Mouse (Mus musculus): ENCODE measurements around the gene Zc3h13.

The Zc3h13 gene

GRCm38 (mm10) chr14:75303807-75304206 is 19.6 kb downstream of the Zc3h13 start:
- 0 out of 2 replicates have a peak, but pooled peaks cover 3% of the 10 kb centered on the region for H3K36me3 ChIP-seq (ENCODE audit: insufficient read depth, low read length)
- H3K4me3 ChIP-seq (replicated peaks; ENCODE audit: low read length), result no peak overlapping the region
- no peaks in the 10 kb centered on the region for H3K27me3 ChIP-seq (ENCODE audit: insufficient read depth, low read length)
- TF ChIP-seq CTCF (conservative IDR thresholded peaks at IDR 0.05; ENCODE audit: low read length), result no peak
- no peak for TF ChIP-seq NANOG (IDR thresholded peaks at IDR 0.05; ENCODE audit: borderline replicate concordance, low read length)
- no peak for TF ChIP-seq POU5F1 (IDR thresholded peaks at IDR 0.05; ENCODE audit: borderline replicate concordance, low read length)
- H3K4me1 ChIP-seq (replicated peaks; ENCODE audit: low read depth, low read length), result peaks cover 14% of the 10 kb centered on the region
- H3K9me3 ChIP-seq (ENCODE audit: low read length), result no peaks in the 10 kb centered on the region

GRCm38 (mm10) chr14:75307855-75308254 is 23.7 kb downstream of the Zc3h13 start:
- H3K9me3 ChIP-seq (ENCODE audit: low read length), result no peaks in the 10 kb centered on the region
- peaks cover 14% of the 10 kb centered on the region for H3K4me1 ChIP-seq (replicated peaks; ENCODE audit: low read depth, low read length)
- no peak for TF ChIP-seq POU5F1 (IDR thresholded peaks at IDR 0.05; ENCODE audit: borderline replicate concordance, low read length)
- peaks cover 9% of the 10 kb centered on the region for H3K36me3 ChIP-seq (ENCODE audit: insufficient read depth, low read length)
- no peak overlapping the region for H3K4me3 ChIP-seq (replicated peaks; ENCODE audit: low read length)
- no peaks in the 10 kb centered on the region for H3K27me3 ChIP-seq (ENCODE audit: insufficient read depth, low read length)

DNA sequence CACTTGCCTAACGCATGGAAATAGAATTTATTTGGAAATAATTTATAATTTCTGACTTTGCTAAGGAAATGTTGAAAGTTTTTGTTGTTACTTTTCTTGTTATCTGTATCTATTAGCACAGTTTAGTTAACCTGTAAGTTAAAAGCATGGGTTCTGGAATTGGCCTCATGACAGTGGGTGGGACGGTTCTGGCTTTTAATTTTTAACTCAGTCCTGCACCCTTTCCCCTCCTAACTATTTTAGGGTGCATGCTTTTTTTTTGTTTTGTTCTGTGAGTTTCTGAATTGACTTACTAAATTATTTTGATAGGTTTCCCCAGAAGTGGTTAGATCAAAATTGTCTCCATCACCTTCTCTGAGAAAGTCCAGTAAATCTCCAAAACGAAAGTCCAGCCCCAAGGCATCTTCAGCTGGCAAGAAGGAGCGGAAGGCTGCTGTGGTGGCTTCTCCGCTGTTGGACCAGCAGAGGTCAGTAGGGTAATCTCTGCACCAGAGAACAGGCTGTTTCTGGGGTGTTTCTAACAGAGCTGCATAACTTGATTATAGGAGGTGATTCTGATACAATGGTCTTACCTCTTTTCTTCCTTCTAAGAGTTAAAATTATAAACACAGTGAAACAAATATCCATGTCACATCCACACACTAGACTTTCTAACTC is 25.3 kb downstream of the Zc3h13 start:
- Histone ChIP-seq H3K4me1 (replicated peaks; ENCODE audit: low read depth, low read length) (peaks cover 2% of the 10 kb centered on the region), H3K27me3 (ENCODE audit: insufficient read depth, low read length) (no peaks in the 10 kb centered on the region), H3K4me3 (replicated peaks; ENCODE audit: low read length) (no peak overlapping the region), H3K9me3 (ENCODE audit: low read length) (no peaks in the 10 kb centered on the region), H3K36me3 (ENCODE audit: insufficient read depth, low read length) (peaks cover 10% of the 10 kb centered on the region)
- TF ChIP-seq NANOG (IDR thresholded peaks at IDR 0.05; ENCODE audit: borderline replicate concordance, low read length) (no peak), POU5F1 (IDR thresholded peaks at IDR 0.05; ENCODE audit: borderline replicate concordance, low read length) (no peak), CTCF (conservative IDR thresholded peaks at IDR 0.05; ENCODE audit: low read length) (no peak; the same call in 1 of the 2 replicates)

DNA sequence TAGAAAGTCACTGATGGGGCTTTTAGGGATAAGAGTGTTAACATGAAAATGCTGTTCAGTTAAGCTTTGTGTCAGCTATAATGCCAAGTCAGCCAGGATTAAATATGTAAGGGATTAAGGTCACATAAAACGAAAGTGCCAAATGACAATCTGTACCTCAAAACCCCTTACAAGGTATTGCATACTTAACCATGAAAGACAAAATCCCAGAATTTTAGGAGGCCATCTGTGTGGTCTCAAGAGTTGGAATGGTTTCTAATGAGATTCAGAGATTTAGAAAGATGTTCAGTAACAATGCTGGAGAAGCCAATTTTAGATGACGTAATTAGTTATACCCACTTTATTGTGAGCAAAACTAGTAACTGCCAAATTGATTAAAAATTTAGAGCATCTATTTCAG is 30.3 kb downstream of the Zc3h13 start:
- H3K9me3 ChIP-seq (ENCODE audit: low read length), result no peaks in the 10 kb centered on the region

GRCm38 (mm10) chr14:75318736-75319135 is 34.6 kb downstream of the Zc3h13 start:
- no peak for TF ChIP-seq NANOG (IDR thresholded peaks at IDR 0.05; ENCODE audit: borderline replicate concordance, low read length)
- no peak for TF ChIP-seq POU5F1 (IDR thresholded peaks at IDR 0.05; ENCODE audit: borderline replicate concordance, low read length)
- TF ChIP-seq CTCF (conservative IDR thresholded peaks at IDR 0.05; ENCODE audit: low read length), result no peak
- no peaks in the 10 kb centered on the region for H3K27me3 ChIP-seq (ENCODE audit: insufficient read depth, low read length)
- H3K4me1 ChIP-seq (replicated peaks; ENCODE audit: low read depth, low read length), result 0 out of 2 replicates have a peak, but pooled peaks cover 2% of the 10 kb centered on the region
- H3K4me3 ChIP-seq (replicated peaks; ENCODE audit: low read length), result no peak overlapping the region
- peaks cover 35% of the 10 kb centered on the region for H3K36me3 ChIP-seq (ENCODE audit: insufficient read depth, low read length)
- no peaks in the 10 kb centered on the region for H3K9me3 ChIP-seq (ENCODE audit: low read length)

More for the DNA sequence above, 30.3 kb downstream of the Zc3h13 start:
- Histone ChIP-seq H3K36me3 (ENCODE audit: insufficient read depth, low read length) (peaks cover 14% of the 10 kb centered on the region), H3K4me1 (replicated peaks; ENCODE audit: low read depth, low read length) (0 out of 2 replicates have a peak, but pooled peaks cover 2% of the 10 kb centered on the region), H3K27me3 (ENCODE audit: insufficient read depth, low read length) (no peaks in the 10 kb centered on the region), H3K4me3 (replicated peaks; ENCODE audit: low read length) (no peak overlapping the region)
- no peak for TF ChIP-seq NANOG (IDR thresholded peaks at IDR 0.05; ENCODE audit: borderline replicate concordance, low read length)
- no peak for TF ChIP-seq CTCF (conservative IDR thresholded peaks at IDR 0.05; ENCODE audit: low read length)
- no peak for TF ChIP-seq POU5F1 (IDR thresholded peaks at IDR 0.05; ENCODE audit: borderline replicate concordance, low read length)

- Histone ChIP-seq H3K9me3 (ENCODE audit: low read length) (no peaks in the 10 kb centered on the region), H3K27me3 (ENCODE audit: insufficient read depth, low read length) (no peaks in the 10 kb centered on the region), H3K4me3 (replicated peaks; ENCODE audit: low read length) (no peak overlapping the region), H3K36me3 (ENCODE audit: insufficient read depth, low read length) (peaks cover 42% of the 10 kb centered on the region), H3K4me1 (replicated peaks; ENCODE audit: low read depth, low read length) (0 out of 2 replicates have a peak, but pooled peaks cover 2% of the 10 kb centered on the region)
- no peak for TF ChIP-seq NANOG (IDR thresholded peaks at IDR 0.05; ENCODE audit: borderline replicate concordance, low read length)
- no peak for TF ChIP-seq POU5F1 (IDR thresholded peaks at IDR 0.05; ENCODE audit: borderline replicate concordance, low read length)
- TF ChIP-seq CTCF (conservative IDR thresholded peaks at IDR 0.05; ENCODE audit: low read length), result no peak
Observed at GRCm38 (mm10) chr14:75320269-75320668, 36.1 kb downstream of the Zc3h13 start.

DNA sequence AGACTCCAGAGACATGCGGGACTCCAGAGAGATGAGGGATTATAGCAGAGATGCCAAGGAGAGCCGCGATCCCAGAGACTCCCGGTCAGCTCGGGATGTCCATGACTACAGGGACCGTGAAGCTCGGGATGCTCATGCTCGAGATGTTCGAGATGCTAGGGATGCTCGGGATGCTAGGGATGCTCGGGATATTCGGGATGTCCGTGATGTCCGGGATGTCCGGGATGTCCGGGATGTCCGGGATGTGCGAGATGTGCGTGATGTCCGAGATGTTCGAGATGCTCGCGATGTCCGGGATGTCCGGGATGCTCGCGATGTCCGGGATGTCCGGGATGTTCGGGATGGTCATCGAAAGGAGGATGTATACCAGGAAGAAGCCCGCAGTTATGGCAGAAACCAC is 39.2 kb downstream of the Zc3h13 start:
- 0 out of 2 replicates have a peak, but pooled peaks cover 2% of the 10 kb centered on the region for H3K4me1 ChIP-seq (replicated peaks; ENCODE audit: low read depth, low read length)
- H3K27me3 ChIP-seq (ENCODE audit: insufficient read depth, low read length), result no peaks in the 10 kb centered on the region
- peaks cover 48% of the 10 kb centered on the region for H3K36me3 ChIP-seq (ENCODE audit: insufficient read depth, low read length)
- H3K9me3 ChIP-seq (ENCODE audit: low read length), result no peaks in the 10 kb centered on the region
- TF ChIP-seq CTCF (conservative IDR thresholded peaks at IDR 0.05; ENCODE audit: low read length) (no peak), POU5F1 (IDR thresholded peaks at IDR 0.05; ENCODE audit: borderline replicate concordance, low read length) (no peak), NANOG (IDR thresholded peaks at IDR 0.05; ENCODE audit: borderline replicate concordance, low read length) (no peak)
- H3K4me3 ChIP-seq (replicated peaks; ENCODE audit: low read length), result no peak overlapping the region

GRCm38 (mm10) chr14:75328062-75328461 is 43.9 kb downstream of the Zc3h13 start:
- no peaks in the 10 kb centered on the region for H3K27me3 ChIP-seq (ENCODE audit: insufficient read depth, low read length)
- no peak overlapping the region for H3K4me3 ChIP-seq (replicated peaks; ENCODE audit: low read length)
- no peaks in the 10 kb centered on the region for H3K9me3 ChIP-seq (ENCODE audit: low read length)
- peaks cover 68% of the 10 kb centered on the region for H3K36me3 ChIP-seq (ENCODE audit: insufficient read depth, low read length)
- H3K4me1 ChIP-seq (replicated peaks; ENCODE audit: low read depth, low read length), result 0 out of 2 replicates have a peak, but pooled peaks cover 6% of the 10 kb centered on the region
- TF ChIP-seq CTCF (conservative IDR thresholded peaks at IDR 0.05; ENCODE audit: low read length) (no peak), NANOG (IDR thresholded peaks at IDR 0.05; ENCODE audit: borderline replicate concordance, low read length) (no peak), POU5F1 (IDR thresholded peaks at IDR 0.05; ENCODE audit: borderline replicate concordance, low read length) (no peak)

DNA sequence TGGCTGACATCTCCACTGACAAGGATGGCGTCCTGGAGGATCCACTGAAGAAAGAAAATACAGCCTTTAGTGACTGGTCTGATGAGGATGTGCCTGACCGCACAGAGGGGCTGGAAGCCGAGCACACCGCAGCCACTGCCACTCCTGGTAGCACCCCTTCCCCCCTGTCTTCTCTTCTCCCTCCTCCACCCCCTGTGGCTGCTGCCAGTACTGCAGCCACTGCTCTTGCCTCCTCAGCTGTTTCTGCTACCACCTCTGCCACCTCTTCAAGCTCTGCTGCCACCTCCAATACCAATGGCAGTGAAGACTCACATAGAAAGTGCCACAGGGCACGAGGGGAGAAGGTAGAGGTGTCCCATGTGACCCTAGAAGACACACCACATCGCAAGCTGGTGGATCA is 46.4 kb downstream of the Zc3h13 start:
- TF ChIP-seq NANOG (IDR thresholded peaks at IDR 0.05; ENCODE audit: borderline replicate concordance, low read length), result no peak
- peak; percentile 65 for TF ChIP-seq CTCF (conservative IDR thresholded peaks at IDR 0.05; ENCODE audit: low read length)
- Histone ChIP-seq H3K4me1 (replicated peaks; ENCODE audit: low read depth, low read length) (0 out of 2 replicates have a peak, but pooled peaks cover 6% of the 10 kb centered on the region), H3K4me3 (replicated peaks; ENCODE audit: low read length) (no peak overlapping the region), H3K27me3 (ENCODE audit: insufficient read depth, low read length) (no peaks in the 10 kb centered on the region), H3K9me3 (ENCODE audit: low read length) (no peaks in the 10 kb centered on the region), H3K36me3 (ENCODE audit: insufficient read depth, low read length) (peaks cover 65% of the 10 kb centered on the region)
